Mouse (Mus musculus) ES-Bruce4 (cell line): ENCODE results near the gene Fah. TPM values are rescaled to one million over a fixed set of nuclear protein-coding genes. Genes with fewer than 3 reads are reported as not detected.

ENCODE experiments used
- H3K27ac ChIP-seq: 2 replicates; pipeline ENCODE4 v1.5.1; 2012; ENCODE audit warnings: low read length, inconsistent platforms; ENCODE audit not compliant: insufficient read depth
- H3K27me3 ChIP-seq: 2 replicates; pipeline ENCODE4 v1.6.1; 2012; ENCODE audit warnings: mild to moderate bottlenecking, low read length, inconsistent platforms; ENCODE audit not compliant: control insufficient read depth, poor library complexity, insufficient read depth, severe bottlenecking
- H3K36me3 ChIP-seq: 2 replicates; pipeline ENCODE4 v1.6.1; 2012; ENCODE audit warnings: inconsistent platforms, mild to moderate bottlenecking, low read length, moderate library complexity; ENCODE audit not compliant: control insufficient read depth, poor library complexity, insufficient read depth, severe bottlenecking
- H3K4me1 ChIP-seq: one replicate; pipeline ENCODE4 v1.8.1; 2011; ENCODE audit warnings: low read length; ENCODE audit not compliant: control insufficient read depth, insufficient read depth
- H3K4me3 ChIP-seq: 2 replicates; pipeline ENCODE4 v1.5.1; 2011; ENCODE audit warnings: low read depth, mild to moderate bottlenecking, low read length
- H3K9ac ChIP-seq: 2 replicates; pipeline ENCODE4 v1.6.1; 2012; ENCODE audit warnings: low read depth, mild to moderate bottlenecking, inconsistent platforms; ENCODE audit not compliant: poor library complexity, severe bottlenecking
- H3K9me3 ChIP-seq: replicated peaks from 2 replicates; pipeline ENCODE4 v1.6.1; 2012; ENCODE audit warnings: mild to moderate bottlenecking, low read length, inconsistent platforms; ENCODE audit not compliant: control insufficient read depth, poor library complexity, insufficient read depth, severe bottlenecking
- CTCF ChIP-seq: IDR thresholded peaks from one replicate; pipeline ENCODE4 v1.8.1; 2011; ENCODE audit warnings: low read depth, low read length
- EP300 ChIP-seq: IDR thresholded peaks from 2 replicates; pipeline ENCODE4 v1.6.1; 2011; ENCODE audit warnings: low read depth, low read length; ENCODE audit not compliant: insufficient read depth
- POLR2A ChIP-seq: IDR thresholded peaks from one replicate; pipeline ENCODE4 v1.8.1; 2011; ENCODE audit warnings: low read length; ENCODE audit not compliant: insufficient read depth
- polyA plus RNA-seq: library from polyadenylated mRNA; stranded (reverse); fragments of >200 nt; gene quantifications from 2 replicates; pipeline ENCODE4 v1.2.4, GENCODE M21; 2011; ENCODE audit warnings: low read depth; ENCODE audit not compliant: missing spikeins, insufficient read depth, insufficient read length

The Fah gene
- polyA plus RNA-seq, 1 experiment, result 24.6 TPM

- no peaks in the 10 kb centered on the region for H3K27me3 ChIP-seq
- no peak overlapping the region for H3K4me3 ChIP-seq
- TF ChIP-seq CTCF (no peak), POLR2A (no peak), EP300 (no peak)
- H3K9me3 ChIP-seq, result no peaks in the 10 kb centered on the region
- H3K9ac ChIP-seq, result no peak overlapping the region
- H3K36me3 ChIP-seq, result no peaks in the 10 kb centered on the region
- no peak overlapping the region for H3K27ac ChIP-seq
- no peaks in the 10 kb centered on the region for H3K4me1 ChIP-seq
Measured at GRCm38 (mm10) chr7:84643270-84643998, 36.9 kb upstream of the Fah start.

DNA sequence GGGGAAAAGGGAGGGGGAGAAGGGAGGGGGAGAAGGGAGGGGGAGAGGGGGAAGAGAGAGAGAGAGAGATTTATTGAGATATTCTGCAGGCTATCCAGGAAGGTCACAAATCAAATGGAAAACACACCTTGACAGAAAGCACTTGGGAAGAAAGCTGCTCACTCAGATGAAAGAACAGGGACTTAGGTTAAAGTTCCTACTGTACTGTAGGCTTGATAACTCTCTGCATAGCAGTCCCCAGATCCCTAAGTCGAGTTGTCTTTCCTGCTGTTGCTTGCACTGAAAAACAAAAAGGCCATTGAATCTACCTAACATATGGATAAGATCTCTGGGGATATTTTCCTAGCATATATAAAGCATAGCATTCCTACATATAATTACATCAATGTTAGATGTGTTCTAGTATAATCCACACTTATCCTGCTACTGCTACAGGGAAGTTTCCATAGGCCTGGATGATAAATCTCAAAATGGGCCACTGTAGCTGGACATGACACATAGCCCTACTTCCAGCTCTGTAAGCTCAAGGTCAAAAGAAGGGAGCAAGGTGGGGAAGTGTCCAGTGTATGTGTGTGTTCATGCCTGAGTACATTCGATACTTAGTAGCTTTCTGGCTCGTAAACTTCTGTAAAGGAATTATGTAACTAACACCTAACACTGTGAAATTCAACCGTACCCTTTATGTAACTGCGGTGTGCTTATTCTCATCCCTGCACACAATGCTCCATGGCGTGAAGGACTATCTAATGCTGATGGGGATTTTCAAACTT, 35.8 kb upstream of the Fah start:
- Histone ChIP-seq H3K36me3 (no peaks in the 10 kb centered on the region), H3K27me3 (no peaks in the 10 kb centered on the region), H3K27ac (no peak overlapping the region), H3K9ac (no peak overlapping the region), H3K9me3 (no peaks in the 10 kb centered on the region), H3K4me3 (no peak overlapping the region), H3K4me1 (no peaks in the 10 kb centered on the region)
- TF ChIP-seq POLR2A (no peak), EP300 (no peak), CTCF (no peak)

GRCm38 (mm10) chr7:84636939-84637338, 30.4 kb upstream of the Fah start:
- Histone ChIP-seq H3K9me3 (no peaks in the 10 kb centered on the region), H3K9ac (no peak overlapping the region), H3K27me3 (no peaks in the 10 kb centered on the region), H3K36me3 (peaks cover 2% of the 10 kb centered on the region), H3K4me3 (no peak overlapping the region), H3K4me1 (no peaks in the 10 kb centered on the region), H3K27ac (no peak overlapping the region)
- TF ChIP-seq CTCF, result no peak
- TF ChIP-seq EP300, result no peak
- no peak for TF ChIP-seq POLR2A

- Histone ChIP-seq H3K4me3 (no peak overlapping the region), H3K9ac (no peak overlapping the region), H3K27ac (no peak overlapping the region), H3K9me3 (no peaks in the 10 kb centered on the region), H3K27me3 (no peaks in the 10 kb centered on the region), H3K36me3 (peaks cover 4% of the 10 kb centered on the region), H3K4me1 (no peaks in the 10 kb centered on the region)
- no peak for TF ChIP-seq POLR2A
- TF ChIP-seq CTCF, result no peak
- TF ChIP-seq EP300, result no peak
Measured at GRCm38 (mm10) chr7:84631878-84632277, 25.4 kb upstream of the Fah start.

- peaks cover 6% of the 10 kb centered on the region; the same call in 1 of the 2 replicates for H3K36me3 ChIP-seq
- peaks cover 12% of the 10 kb centered on the region for H3K9me3 ChIP-seq
- no peaks in the 10 kb centered on the region for H3K4me1 ChIP-seq
- no peak overlapping the region for H3K27ac ChIP-seq
- H3K9ac ChIP-seq, result no peak overlapping the region
- TF ChIP-seq EP300 (no peak), POLR2A (no peak), CTCF (no peak)
- no peak overlapping the region for H3K4me3 ChIP-seq
- no peaks in the 10 kb centered on the region for H3K27me3 ChIP-seq
Measured at GRCm38 (mm10) chr7:84623718-84624117, 17.2 kb upstream of the Fah start.

DNA sequence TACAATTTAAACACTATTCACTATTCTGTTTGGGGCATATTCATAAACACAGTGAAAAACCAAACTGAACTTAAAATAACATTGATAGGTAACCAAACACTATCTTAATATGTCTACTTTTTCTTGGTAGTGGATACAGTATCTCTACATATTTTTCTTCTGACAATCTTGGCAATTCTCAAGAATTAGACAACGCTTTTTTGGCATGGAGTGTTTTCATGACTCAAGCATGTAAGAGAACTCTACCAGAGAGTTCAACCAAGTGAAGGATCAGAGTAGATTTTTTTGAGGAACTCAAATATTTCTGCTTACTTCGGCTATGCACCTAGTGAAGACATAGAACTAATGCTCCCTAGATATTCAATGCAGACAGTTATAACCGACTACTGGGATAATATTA, 14.4 kb upstream of the Fah start:
- no peak overlapping the region for H3K27ac ChIP-seq
- TF ChIP-seq EP300 (no peak), CTCF (no peak), POLR2A (no peak)
- peaks cover 6% of the 10 kb centered on the region; the same call in 1 of the 2 replicates for H3K36me3 ChIP-seq
- H3K9me3 ChIP-seq, result peaks cover 12% of the 10 kb centered on the region
- no peaks in the 10 kb centered on the region for H3K4me1 ChIP-seq
- no peaks in the 10 kb centered on the region for H3K27me3 ChIP-seq
- no peak overlapping the region for H3K9ac ChIP-seq
- no peak overlapping the region for H3K4me3 ChIP-seq
